Mouse (Mus musculus): Measurements from ENCODE around the gene Snrnp25. TPM values are rescaled to one million over a fixed set of nuclear protein-coding genes. Genes with fewer than 3 reads are reported as not detected.

The Snrnp25 gene
- polyA plus RNA-seq, 1 experiment from 2014 or later, result 84.2 TPM

- no peaks in the 10 kb centered on the region for H3K36me3 ChIP-seq (ENCODE audit: control insufficient read depth, insufficient read depth, low read length)
- no peaks in the 10 kb centered on the region for H3K9me3 ChIP-seq (ENCODE audit: control insufficient read depth, low read length)
- WGBS, result 92% methylated on average over 1 of the region's 1 CpGs
- no peaks in the 10 kb centered on the region for H3K27me3 ChIP-seq (ENCODE audit: control insufficient read depth, insufficient read depth, low read length)
- no peak overlapping the region for H3K9ac ChIP-seq (ENCODE audit: low read depth, low read length)
- no peak overlapping the region for H3K27ac ChIP-seq (ENCODE audit: low read depth, low read length)
- no peak overlapping the region for H3K4me3 ChIP-seq (ENCODE audit: low read depth, low read length)
- DNase-seq (ENCODE audit: low spot score) (no peak), ATAC-seq (ENCODE audit: low FRiP score) (no peak)
- no peaks in the 10 kb centered on the region for H3K4me1 ChIP-seq (replicated peaks; ENCODE audit: control insufficient read depth, insufficient read depth, low read length)
- H3K4me2 ChIP-seq (replicated peaks; ENCODE audit: low read depth, low read length), result no peak overlapping the region
Observed at GRCm38 (mm10) chr11:32253121-32253520, 47.9 kb downstream of the Snrnp25 start.

- Histone ChIP-seq H3K36me3 (ENCODE audit: control insufficient read depth, insufficient read depth, low read length) (no peaks in the 10 kb centered on the region), H3K27me3 (ENCODE audit: control insufficient read depth, insufficient read depth, low read length) (no peaks in the 10 kb centered on the region), H3K9me3 (ENCODE audit: control insufficient read depth, low read length) (no peaks in the 10 kb centered on the region), H3K4me3 (ENCODE audit: low read depth, low read length) (no peak overlapping the region), H3K4me1 (replicated peaks; ENCODE audit: control insufficient read depth, insufficient read depth, low read length) (no peaks in the 10 kb centered on the region), H3K4me2 (replicated peaks; ENCODE audit: low read depth, low read length) (no peak overlapping the region), H3K27ac (ENCODE audit: low read depth, low read length) (no peak overlapping the region), H3K9ac (ENCODE audit: low read depth, low read length) (no peak overlapping the region)
- DNase-seq (ENCODE audit: low spot score) (no peak), ATAC-seq (ENCODE audit: low FRiP score) (no peak)
- WGBS, result 95% methylated on average over 1 of the region's 1 CpGs
Observed at GRCm38 (mm10) chr11:32256146-32256545, 50.9 kb downstream of the Snrnp25 start.

- no peak overlapping the region for H3K9ac ChIP-seq (ENCODE audit: low read depth, low read length)
- H3K27ac ChIP-seq (ENCODE audit: low read depth, low read length), result no peak overlapping the region
- no peak for DNase-seq (ENCODE audit: low spot score)
- H3K9me3 ChIP-seq (ENCODE audit: control insufficient read depth, low read length), result no peaks in the 10 kb centered on the region
- no peaks in the 10 kb centered on the region for H3K36me3 ChIP-seq (ENCODE audit: control insufficient read depth, insufficient read depth, low read length)
- no peaks in the 10 kb centered on the region for H3K4me1 ChIP-seq (replicated peaks; ENCODE audit: control insufficient read depth, insufficient read depth, low read length)
- H3K4me3 ChIP-seq (ENCODE audit: low read depth, low read length), result no peak overlapping the region
- WGBS, result 87% methylated on average over 3 of the region's 3 CpGs
- no peak overlapping the region for H3K4me2 ChIP-seq (replicated peaks; ENCODE audit: low read depth, low read length)
- ATAC-seq (ENCODE audit: low FRiP score), result no peak
- no peaks in the 10 kb centered on the region for H3K27me3 ChIP-seq (ENCODE audit: control insufficient read depth, insufficient read depth, low read length)
Observed at GRCm38 (mm10) chr11:32256566-32256965, 51.4 kb downstream of the Snrnp25 start.

Other genes with a start within 250 kb of the Snrnp25 start
- gene 4930524B15Rik, start 239.8 kb upstream of the Snrnp25 start, polyA plus RNA-seq (2014; fragmentation: Nextera tagmentation; extraction: Ambion mirVana), result 0.32 and 0.43 TPM in 2 replicates
- 44.3 and 44.9 TPM in 2 replicates for gene Nsg2, start 205.0 kb upstream of the Snrnp25 start, polyA plus RNA-seq (2014; fragmentation: Nextera tagmentation; extraction: Ambion mirVana)
- gene Il9r, start 5.1 kb upstream of the Snrnp25 start, polyA plus RNA-seq (2014; fragmentation: Nextera tagmentation; extraction: Ambion mirVana), result not detected in 2 replicates
- gene Rhbdf1, start 16.9 kb downstream of the Snrnp25 start, polyA plus RNA-seq (2014; fragmentation: Nextera tagmentation; extraction: Ambion mirVana), result 19.1 and 21.0 TPM in 2 replicates
- gene Mpg, start 21.1 kb downstream of the Snrnp25 start, polyA plus RNA-seq (2014; fragmentation: Nextera tagmentation; extraction: Ambion mirVana), result 28.6 and 29.0 TPM in 2 replicates
- 28.9 and 31.4 TPM in 2 replicates for gene Nprl3, start 62.3 kb downstream of the Snrnp25 start, polyA plus RNA-seq (2014; fragmentation: Nextera tagmentation; extraction: Ambion mirVana)
- gene Hba-x, start 71.0 kb downstream of the Snrnp25 start, polyA plus RNA-seq (2014; fragmentation: Nextera tagmentation; extraction: Ambion mirVana), result 3,064 and 3,380 TPM in 2 replicates
- 2,798 and 2,861 TPM in 2 replicates for gene Hba-a1, start 78.1 kb downstream of the Snrnp25 start, polyA plus RNA-seq (2014; fragmentation: Nextera tagmentation; extraction: Ambion mirVana)
- gene Hbq1b, start 81.5 kb downstream of the Snrnp25 start, polyA plus RNA-seq (2014; fragmentation: Nextera tagmentation; extraction: Ambion mirVana), result 6.7 and 7.2 TPM in 2 replicates
- 5,394 and 5,453 TPM in 2 replicates for gene Hba-a2, start 91.1 kb downstream of the Snrnp25 start, polyA plus RNA-seq (2014; fragmentation: Nextera tagmentation; extraction: Ambion mirVana)
- not detected in 2 replicates for gene Hbq1a, start 94.7 kb downstream of the Snrnp25 start, polyA plus RNA-seq (2014; fragmentation: Nextera tagmentation; extraction: Ambion mirVana)
- gene Sh3pxd2b, start 142.4 kb downstream of the Snrnp25 start, polyA plus RNA-seq (2014; fragmentation: Nextera tagmentation; extraction: Ambion mirVana), result 21.1 and 24.2 TPM in 2 replicates
- gene Ubtd2, start 250.0 kb downstream of the Snrnp25 start, polyA plus RNA-seq (2014; fragmentation: Nextera tagmentation; extraction: Ambion mirVana), result 65.5 and 73.2 TPM in 2 replicates

All from hindbrain, embryonic 11.5 days (tissue).